Mouse (Mus musculus) G1E-ER4 (cell line): Measurements from ENCODE around the gene Cnpy1. TPM values are rescaled to one million over a fixed set of nuclear protein-coding genes. Genes with fewer than 3 reads are reported as not detected.
A peak's percentile ranks its signal among the peaks of the same experiment; 100 is the strongest.

ENCODE experiments used
- GATA1 ChIP-seq: IDR thresholded peaks from one replicate; pipeline ENCODE4 v1.8.0; 2012; ENCODE audit warnings: low read length, inconsistent platforms
- polyA plus RNA-seq: library from polyadenylated mRNA; stranded (reverse); fragments of >175 nt; gene quantifications from 2 replicates; pipeline ENCODE4 v1.2.3, GENCODE M21; 2012

The Cnpy1 gene
- not detected in 2 replicates for polyA plus RNA-seq

DNA sequence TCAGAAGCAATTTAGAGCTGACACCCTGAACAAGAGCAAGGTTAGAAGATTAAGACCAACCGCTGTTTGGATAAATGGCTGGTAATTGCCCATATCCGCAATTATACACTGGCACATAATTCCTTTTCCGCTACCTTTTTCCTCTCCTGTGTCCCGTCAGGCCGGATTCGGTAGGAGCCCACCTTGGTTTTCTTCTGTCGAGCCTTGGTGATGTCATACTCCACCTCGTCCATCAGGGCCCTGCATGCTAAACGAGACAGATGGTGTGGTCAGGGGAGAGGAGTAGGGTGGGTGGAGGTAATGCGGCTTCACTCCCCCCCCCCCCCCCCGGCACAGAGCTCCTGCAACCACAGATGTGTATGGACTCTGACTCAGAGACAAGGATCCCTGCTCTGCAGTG, at the start of gene Cnpy1:
TSS of gene Cnpy1 (minus strand) at position 233 of the 400 bp plus-strand sequence.
- TF ChIP-seq GATA1, result no peak

DNA sequence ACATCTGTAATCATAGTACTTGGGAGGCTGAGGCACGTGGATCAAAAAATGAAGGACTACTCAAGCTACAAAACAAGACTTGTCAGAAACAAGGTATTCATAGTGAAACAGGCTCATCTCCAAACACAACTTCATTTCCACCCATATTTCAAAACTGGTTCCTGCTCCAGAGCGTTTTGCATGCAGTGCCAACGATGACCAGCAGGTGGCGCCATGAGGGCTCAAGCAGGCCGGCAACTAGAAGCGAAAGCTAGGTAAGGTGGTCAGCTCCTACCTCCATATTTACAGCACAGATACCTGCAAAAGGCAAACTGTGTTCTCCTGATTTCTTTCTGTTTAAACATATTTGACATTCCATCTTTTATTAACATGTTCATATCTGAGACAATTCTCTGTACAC, 48.4 kb upstream of the Cnpy1 start:
- TF ChIP-seq GATA1, result no peak

DNA sequence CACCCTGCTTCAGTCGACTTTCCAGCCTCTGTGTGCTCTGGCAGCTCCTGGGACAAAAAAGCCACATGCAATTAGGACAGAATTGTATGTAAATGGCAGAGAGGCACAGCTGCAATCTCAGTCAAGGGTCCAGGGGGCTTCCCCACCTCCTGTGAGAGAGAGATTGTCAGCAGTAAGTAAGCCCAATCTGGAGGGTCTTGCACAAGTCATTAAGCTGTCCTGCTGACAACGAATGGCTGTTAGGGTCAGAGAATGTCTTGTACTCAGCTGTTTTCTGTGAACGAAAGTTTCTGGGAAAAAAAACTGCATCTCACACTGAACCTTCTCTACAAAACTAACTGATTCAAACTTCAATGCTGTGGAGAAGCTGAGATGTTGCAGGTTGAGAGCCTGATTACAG, 46.7 kb upstream of the Cnpy1 start:
- TF ChIP-seq GATA1, result no peak

DNA sequence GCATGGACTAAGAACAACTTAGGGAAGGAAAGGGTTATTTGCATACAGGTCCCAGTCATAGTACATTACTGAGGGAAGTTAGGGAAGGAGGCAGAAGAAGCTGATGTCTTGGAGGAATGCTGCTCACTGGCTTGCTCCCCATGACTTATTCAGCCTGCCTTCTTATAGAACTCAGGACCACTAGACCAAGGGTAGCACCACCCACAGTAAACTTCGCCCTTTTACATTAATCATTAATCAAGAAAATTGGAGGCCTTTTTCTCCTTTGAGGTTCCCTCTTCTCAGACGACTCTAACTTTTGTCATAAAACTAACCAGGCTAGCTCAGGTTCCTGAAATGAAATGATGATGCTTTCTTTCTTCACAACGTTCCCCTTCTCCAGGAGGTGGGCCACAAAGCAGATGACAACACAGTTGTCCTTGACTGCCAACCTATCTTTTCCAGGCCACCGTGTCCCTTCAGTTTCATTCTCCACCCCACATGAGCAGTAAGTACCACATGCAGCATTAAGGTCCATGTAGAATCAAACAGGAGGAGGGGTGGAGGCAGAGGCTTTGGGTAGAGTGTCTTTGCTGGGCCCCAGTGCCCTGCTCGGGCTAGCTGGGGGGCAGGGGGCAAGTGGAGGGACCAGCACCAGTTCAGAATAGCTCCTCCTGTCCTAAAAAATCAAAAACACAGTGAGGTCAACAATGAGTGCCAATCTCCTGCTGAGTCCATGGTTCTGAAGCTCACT, 45.7 kb upstream of the Cnpy1 start:
- no peak for TF ChIP-seq GATA1

DNA sequence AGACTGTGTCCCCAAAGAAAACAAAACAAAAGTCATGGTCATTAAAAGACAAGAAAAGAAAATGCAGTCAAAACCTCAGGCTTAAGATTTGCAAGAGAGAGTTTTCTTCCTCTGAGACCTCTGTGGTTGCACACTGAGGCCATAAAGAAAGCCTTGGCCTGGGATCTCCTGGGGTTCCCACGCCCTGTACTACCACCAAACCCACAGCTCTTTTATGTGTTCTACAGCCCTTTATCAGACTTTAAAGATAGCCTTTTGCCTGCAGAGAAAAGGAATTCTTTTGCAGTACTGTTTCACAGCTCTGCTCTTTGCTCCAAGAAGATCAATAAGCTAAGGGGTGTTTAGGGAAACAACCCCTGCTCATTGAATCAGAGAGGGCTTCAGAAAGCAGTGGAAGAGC, 45.0 kb upstream of the Cnpy1 start:
- TF ChIP-seq GATA1, result no peak

DNA sequence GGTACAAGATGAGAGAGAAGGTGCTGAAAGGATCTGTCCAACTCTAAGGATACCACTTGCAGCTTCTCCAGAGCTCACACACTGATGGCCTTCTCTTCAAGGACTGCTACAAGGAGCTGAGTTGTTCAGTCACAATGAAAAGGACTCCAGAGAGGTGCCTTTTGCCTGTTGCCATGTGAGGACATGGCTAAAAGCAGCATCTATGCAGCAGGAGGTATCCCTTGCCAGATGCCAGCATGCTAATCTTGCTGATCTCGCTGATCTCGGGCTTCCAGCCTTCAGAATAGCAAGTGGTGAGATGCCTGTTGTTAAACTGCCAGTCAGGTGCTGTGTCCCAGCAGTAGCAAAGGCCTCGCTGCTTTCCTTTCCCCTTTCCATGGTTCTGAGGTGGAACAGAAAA, 43.5 kb upstream of the Cnpy1 start:
- TF ChIP-seq GATA1, result no peak

DNA sequence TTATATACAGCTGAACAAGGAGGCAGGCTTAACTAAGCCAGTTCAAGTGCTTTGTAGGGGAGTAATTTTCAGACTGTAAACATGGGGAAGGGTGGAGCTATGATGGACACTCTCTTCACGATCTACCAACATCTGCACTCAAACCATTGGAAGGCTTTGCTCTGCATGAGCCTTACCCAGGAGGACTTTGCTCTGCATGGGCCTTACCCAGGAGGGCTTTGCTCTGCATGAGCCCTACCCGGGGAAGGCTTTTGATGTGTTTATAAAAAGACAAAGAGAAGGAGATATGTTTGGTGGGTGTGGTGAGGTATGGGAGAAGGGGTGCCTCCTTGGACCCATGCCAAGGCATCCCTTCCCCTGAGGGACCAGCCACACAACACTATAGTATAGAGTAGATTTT, 31.7 kb upstream of the Cnpy1 start:
- no peak for TF ChIP-seq GATA1

DNA sequence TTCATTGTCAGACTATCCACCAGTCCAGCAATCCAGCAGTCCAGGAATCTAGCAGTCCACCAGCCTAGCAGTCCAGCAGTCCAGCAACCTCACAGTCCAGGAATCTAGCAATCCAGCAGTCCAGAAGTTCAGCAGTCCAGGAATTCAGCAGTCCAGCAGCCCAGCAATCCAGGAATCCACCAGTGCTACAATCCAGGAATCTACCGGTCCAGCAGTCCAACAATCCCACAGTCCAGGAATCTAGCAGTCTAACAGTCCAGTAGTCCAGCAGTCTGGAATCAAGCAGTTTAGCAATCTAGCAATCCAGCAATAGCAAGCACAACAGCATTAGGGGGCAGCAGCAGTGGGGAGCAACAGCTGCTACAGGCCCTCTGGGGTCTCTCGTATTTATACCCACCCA, 27.2 kb upstream of the Cnpy1 start:
- no peak for TF ChIP-seq GATA1

DNA sequence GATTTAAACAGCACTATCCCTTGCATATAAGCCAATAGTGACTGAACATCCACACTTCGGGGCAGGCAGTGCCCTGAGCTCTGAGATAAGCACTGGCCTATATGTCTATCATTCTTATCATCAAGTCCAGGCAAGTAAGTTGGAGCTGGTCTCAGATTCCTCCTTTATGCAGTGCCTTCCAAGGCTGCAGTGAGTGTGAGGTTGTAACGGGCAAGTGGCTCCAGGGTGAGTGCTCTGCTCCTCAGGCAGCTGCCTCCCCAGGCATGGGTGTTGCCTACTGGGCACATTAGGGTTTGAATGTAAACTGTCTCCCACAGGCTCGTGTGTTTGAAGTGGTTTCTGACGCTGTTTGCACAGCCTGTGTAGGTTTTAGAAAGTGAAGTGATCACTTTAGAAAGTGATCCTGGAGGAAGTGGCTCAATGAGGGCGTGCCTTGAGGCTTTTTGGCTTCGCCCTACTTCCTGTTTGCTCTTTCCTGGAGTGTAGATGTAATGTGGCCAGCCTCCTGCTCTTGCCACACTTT, 23.9 kb upstream of the Cnpy1 start:
- TF ChIP-seq GATA1, result peak; percentile 76

DNA sequence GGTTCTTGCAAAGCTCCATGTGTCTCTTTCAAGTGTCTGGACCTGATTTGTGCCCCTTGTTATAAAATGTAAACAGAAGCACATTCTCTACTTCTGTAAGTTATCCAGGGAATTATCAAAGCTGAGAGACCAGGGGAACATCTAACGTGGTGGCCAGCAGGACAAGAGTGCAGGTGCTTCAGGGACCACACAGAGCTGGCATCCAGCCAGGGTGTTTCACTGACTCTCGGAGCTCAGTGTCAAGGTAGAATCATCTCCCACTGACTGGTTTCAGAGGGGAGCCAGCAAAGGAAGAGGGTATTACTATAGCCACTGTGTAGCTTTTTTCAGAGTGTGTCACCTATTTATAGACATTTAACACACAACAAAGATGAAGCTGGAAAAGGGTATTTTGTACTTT, 22.0 kb upstream of the Cnpy1 start:
- no peak for TF ChIP-seq GATA1

DNA sequence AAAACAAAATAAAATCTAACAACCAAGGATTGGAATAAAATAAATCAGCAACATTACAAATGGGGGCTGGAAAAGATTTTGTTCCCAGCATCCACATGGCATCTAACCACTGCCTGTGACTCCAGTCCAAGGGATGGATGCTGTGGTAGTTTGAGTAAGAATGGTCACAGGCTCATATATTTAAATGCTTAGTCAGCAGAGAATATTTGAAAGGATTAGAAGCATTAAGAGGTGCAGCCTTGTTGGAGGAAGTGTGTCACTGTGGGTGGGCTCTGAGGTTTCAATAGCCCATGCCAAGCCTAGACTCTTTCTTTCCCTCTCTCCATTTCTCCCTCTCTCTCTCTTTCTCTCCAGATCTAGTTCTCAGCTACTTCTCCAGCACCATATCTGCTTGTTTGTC, 20.0 kb upstream of the Cnpy1 start:
- no peak for TF ChIP-seq GATA1

DNA sequence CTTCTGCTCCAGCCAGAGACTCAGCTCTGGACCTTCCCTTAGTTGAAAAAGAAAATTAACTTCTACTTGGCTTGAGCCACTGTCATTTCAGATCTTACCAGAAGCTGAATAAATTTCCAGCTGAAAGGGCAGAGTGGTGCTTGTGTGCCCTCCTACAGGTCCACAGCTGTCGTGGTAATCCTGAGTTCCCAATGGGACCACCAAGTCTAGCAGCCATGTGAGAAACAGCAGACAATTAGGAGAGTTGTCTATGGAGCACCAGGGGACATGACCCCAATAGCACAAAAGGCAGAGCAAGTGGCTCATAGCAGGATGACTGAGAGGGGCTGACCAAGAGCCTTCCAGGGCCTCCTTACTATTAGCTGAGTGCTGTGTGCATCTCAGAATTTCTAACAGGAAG, 18.2 kb upstream of the Cnpy1 start:
- TF ChIP-seq GATA1, result no peak

DNA sequence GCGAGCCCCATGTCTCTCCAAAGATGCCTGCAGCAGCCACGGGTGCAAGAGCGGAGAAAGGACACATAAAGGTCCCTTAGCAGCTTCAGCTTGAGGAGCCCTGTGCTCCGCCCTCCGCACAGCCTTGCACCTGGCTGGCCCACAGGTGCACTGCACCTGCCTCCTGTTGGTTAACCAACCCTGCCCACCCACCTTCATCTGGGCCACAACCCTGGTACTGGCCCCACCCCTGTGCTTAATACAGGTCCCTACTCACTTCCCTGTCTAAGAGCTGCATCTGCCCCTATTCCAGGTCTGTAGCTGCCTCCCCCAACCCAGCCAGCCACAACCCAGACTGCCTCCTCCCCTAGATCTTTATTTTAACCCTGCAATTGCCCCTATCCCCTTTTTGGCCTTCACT, 16.5 kb upstream of the Cnpy1 start:
- no peak for TF ChIP-seq GATA1

DNA sequence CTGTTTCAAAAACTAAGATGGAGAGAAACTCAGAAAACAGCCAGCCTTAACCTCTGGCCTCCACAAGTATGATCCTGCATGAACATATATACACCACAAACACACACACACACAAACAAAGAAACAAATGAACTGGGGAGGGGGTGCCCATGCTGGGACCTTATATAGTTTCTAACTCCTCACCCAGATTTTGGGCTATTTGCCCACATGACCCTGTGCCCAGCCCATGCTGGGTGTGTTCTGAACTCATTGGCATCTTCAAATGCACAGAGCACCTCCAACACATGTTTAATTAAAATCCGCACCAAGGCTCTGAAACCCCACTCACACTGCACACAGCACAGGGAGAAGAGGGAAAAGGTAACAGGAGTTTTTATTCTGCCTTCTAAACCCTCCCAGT, 14.3 kb upstream of the Cnpy1 start:
- no peak for TF ChIP-seq GATA1

DNA sequence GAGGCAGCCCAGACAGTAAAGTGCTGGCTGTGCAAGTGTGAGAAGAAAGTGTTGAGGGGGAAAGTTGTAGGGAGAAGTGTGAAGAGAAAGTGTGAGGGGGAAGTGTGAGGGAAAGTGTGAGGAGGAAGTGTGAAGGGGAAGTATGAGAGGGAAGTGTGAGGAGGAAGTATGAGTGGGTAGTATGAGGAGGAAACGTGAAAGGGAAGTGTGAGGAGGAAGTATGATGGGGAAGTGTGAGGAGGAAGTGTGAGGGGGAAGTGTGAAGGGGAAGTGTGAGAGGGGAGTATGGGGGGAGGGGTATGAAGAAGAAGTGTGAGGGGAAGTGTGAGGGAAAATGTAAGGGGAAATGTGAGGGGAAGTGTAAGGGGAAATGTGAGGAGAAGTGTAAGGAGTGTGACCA, 13.8 kb upstream of the Cnpy1 start:
- TF ChIP-seq GATA1, result no peak

DNA sequence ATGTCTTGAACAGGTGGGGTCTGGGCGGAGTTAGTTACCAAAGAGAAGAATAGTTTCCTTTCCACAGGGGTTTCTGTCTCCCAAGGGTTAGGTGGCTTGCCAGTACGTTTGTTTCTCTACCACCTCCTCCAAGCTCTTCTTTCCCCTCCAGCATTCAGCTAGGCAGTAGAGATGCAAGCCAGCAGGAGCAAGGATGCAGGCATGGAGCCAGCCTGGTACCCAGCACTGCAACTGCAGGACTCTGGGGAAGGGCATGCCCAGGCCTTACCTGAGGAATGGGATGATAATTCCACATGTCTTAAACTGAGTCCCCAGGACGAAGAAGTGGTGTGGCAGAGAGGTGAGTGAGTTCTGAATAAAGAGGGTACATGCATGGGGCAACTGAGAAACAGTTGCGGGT, 12.2 kb upstream of the Cnpy1 start:
- TF ChIP-seq GATA1, result no peak

DNA sequence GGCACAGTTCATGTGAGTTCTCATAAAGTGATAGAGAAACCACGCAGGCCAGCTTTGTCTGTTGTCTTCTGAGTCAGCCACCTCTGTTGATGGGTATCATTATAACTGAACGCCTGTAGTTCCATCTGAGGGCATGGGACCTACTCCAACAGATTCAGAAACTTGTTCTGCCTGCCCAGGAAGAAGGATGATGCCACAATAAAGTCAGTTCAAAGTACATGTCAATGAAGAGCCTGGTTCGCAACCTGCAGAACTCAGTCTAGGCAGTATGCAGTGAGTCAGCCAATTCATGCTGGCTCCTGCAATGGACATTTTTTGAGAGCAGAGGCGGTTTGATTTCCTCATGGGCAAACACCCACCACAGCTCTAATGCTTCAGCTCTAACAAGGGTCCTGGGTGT, 7.4 kb upstream of the Cnpy1 start:
- no peak for TF ChIP-seq GATA1

DNA sequence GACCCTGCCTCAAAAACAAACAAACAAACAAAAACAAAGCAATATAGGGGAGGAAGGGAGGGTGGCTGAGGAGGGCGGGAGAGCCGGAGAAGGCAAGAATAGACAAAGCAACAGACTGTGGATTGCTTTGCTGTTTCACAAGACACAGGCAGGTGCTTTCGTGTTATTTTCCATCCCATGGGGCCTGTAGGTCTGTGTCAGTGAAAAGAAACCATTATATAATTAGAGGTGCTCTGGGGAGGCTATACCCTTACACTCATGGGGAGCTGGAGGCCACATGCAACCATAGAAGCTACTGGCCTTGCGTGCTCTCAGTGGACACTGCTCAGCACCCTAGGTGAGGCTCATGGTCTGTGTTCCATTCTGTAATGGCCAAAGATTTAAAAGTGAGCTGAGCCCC, 6.7 kb upstream of the Cnpy1 start:
- no peak for TF ChIP-seq GATA1
